In genomic region chr7:136832419-136832818, GRCm38 (mm10) we compare ENCODE assay signal across 29 mouse cellular contexts.
"Had no signal": no experiment of that assay in that cellular context is flagged by ENCODE, and none has a peak within 500 bp of the region (broad histone marks: within the 10 kb centered on the region; RNA-seq: fewer than 3 reads in every experiment).

No protein-coding gene starts in this region.

- H3K27me3 ChIP-seq: limb, embryonic 15.5 days; liver, embryonic 12.5 days; liver, embryonic 13.5 days; liver, embryonic 15.5 days; megakaryocyte, embryonic 14.5 days; midbrain, embryonic 12.5 days; midbrain, embryonic 15.5 days; neural tube, embryonic 12.5 days had no signal

- DNase-seq: left cerebral cortex, postnatal 4 days; liver; liver, embryonic 13.5 days; liver, postnatal 0 days; lung, adult 18-20 months; lung, adult 2 months; lung, embryonic 14.5 days; lung, postnatal 10 days; lung, postnatal 14 days; lung, postnatal 36 days; midbrain, embryonic 14.5 days had no signal

- H3K9ac ChIP-seq: limb, embryonic 12.5 days; limb, embryonic 13.5 days; limb, embryonic 15.5 days; liver, embryonic 12.5 days; liver, embryonic 13.5 days; liver, embryonic 14.5 days; liver, embryonic 15.5 days; liver, postnatal 0 days; lung, embryonic 14.5 days; lung, embryonic 15.5 days; midbrain, embryonic 12.5 days; midbrain, embryonic 13.5 days; midbrain, embryonic 15.5 days; neural tube, embryonic 12.5 days had no signal

- H3K36me3 ChIP-seq: limb, embryonic 10.5 days; limb, embryonic 12.5 days; limb, embryonic 13.5 days; limb, embryonic 15.5 days; liver, embryonic 12.5 days; liver, embryonic 13.5 days; liver, embryonic 15.5 days; lung, embryonic 15.5 days; midbrain, embryonic 10.5 days; midbrain, embryonic 12.5 days; midbrain, embryonic 13.5 days; midbrain, embryonic 15.5 days; neural tube, embryonic 12.5 days had no signal

- H3K4me2 ChIP-seq: limb, embryonic 12.5 days; limb, embryonic 13.5 days; limb, embryonic 15.5 days; liver, embryonic 11.5 days; liver, embryonic 12.5 days; liver, embryonic 13.5 days; liver, embryonic 15.5 days; lung, embryonic 14.5 days; lung, embryonic 15.5 days; midbrain, embryonic 11.5 days; midbrain, embryonic 12.5 days; midbrain, embryonic 13.5 days; midbrain, embryonic 15.5 days; neural tube, embryonic 12.5 days had no signal

- H3K4me1 ChIP-seq: limb, embryonic 13.5 days; limb, embryonic 15.5 days; liver, embryonic 12.5 days; liver, embryonic 13.5 days; liver, embryonic 15.5 days; lung, embryonic 15.5 days; megakaryocyte, embryonic 14.5 days; midbrain, embryonic 10.5 days; midbrain, embryonic 12.5 days; midbrain, embryonic 15.5 days had no signal

- H3K4me3 ChIP-seq: limb, embryonic 10.5 days; limb, embryonic 12.5 days; limb, embryonic 13.5 days; limb, embryonic 15.5 days; liver, embryonic 12.5 days; liver, embryonic 13.5 days; liver, embryonic 15.5 days; lung, embryonic 15.5 days; megakaryocyte, embryonic 14.5 days; midbrain, embryonic 10.5 days; midbrain, embryonic 12.5 days; midbrain, embryonic 13.5 days; midbrain, embryonic 15.5 days; myocyte; neural tube, embryonic 12.5 days had no signal

- H3K27ac ChIP-seq: limb, embryonic 10.5 days; limb, embryonic 12.5 days; limb, embryonic 13.5 days; limb, embryonic 15.5 days; liver, embryonic 12.5 days; liver, embryonic 13.5 days; liver, embryonic 14.5 days; liver, embryonic 15.5 days; lung, embryonic 15.5 days; macrophage; midbrain, embryonic 10.5 days; midbrain, embryonic 12.5 days; midbrain, embryonic 13.5 days; midbrain, embryonic 15.5 days; neural tube, embryonic 12.5 days had no signal

- H3K9me3 ChIP-seq: limb, embryonic 10.5 days; limb, embryonic 12.5 days; limb, embryonic 13.5 days; limb, embryonic 15.5 days; liver, embryonic 12.5 days; liver, embryonic 13.5 days; liver, embryonic 15.5 days; lung, embryonic 15.5 days; midbrain, embryonic 10.5 days; midbrain, embryonic 12.5 days; midbrain, embryonic 13.5 days; midbrain, embryonic 15.5 days; neural tube, embryonic 12.5 days had no signal
